Mouse (Mus musculus) midbrain, embryonic 16.5 days (tissue): ENCODE measurements around the gene Hal. TPM values are rescaled to one million over a fixed set of nuclear protein-coding genes. Genes with fewer than 3 reads are reported as not detected.

Experiments
- ATAC-seq: fragments of 200-750 bp; cut with Nextera tagmentation; 2 replicates; pipeline ENCODE4 v1.8.0; 2017; ENCODE audit warnings: moderate TSS enrichment
- H3K27ac ChIP-seq: fragments of 300-500 bp; sonication (generic); 2 replicates; pipeline ENCODE4 v1.5.1; 2014; ENCODE audit warnings: mild to moderate bottlenecking, low read length, mixed read lengths
- H3K27me3 ChIP-seq: fragments of 300-500 bp; sonication (generic); 2 replicates; pipeline ENCODE4 v1.6.1; 2014; ENCODE audit warnings: low read depth, low read length, mixed read lengths; ENCODE audit not compliant: control insufficient read depth, insufficient read depth
- H3K36me3 ChIP-seq: fragments of 300-500 bp; sonication (generic); 2 replicates; pipeline ENCODE4 v1.6.1; 2014; ENCODE audit warnings: mild to moderate bottlenecking, low read length, moderate library complexity, mixed read lengths; ENCODE audit not compliant: control insufficient read depth, insufficient read depth
- H3K4me1 ChIP-seq: fragments of 300-500 bp; sonication (generic); 2 replicates; pipeline ENCODE4 v1.6.1; 2014; ENCODE audit warnings: mild to moderate bottlenecking, low read length, mixed read lengths; ENCODE audit not compliant: control insufficient read depth, insufficient read depth
- H3K4me2 ChIP-seq: fragments of 300-500 bp; sonication (generic); 2 replicates; pipeline ENCODE4 v1.6.1; 2014; ENCODE audit warnings: mild to moderate bottlenecking, low read length, mixed read lengths
- H3K4me3 ChIP-seq: fragments of 300-500 bp; sonication (generic); 2 replicates; pipeline ENCODE4 v1.5.1; 2014; ENCODE audit warnings: low read depth, mild to moderate bottlenecking, low read length, moderate library complexity, mixed read lengths
- H3K9ac ChIP-seq: fragments of 300-500 bp; sonication (generic); 2 replicates; pipeline ENCODE4 v1.6.1; 2014; ENCODE audit warnings: low read depth, low read length, mixed read lengths
- H3K9me3 ChIP-seq: fragments of 300-500 bp; sonication (generic); replicated peaks from 2 replicates; pipeline ENCODE4 v1.6.1; 2014; ENCODE audit warnings: mild to moderate bottlenecking, low read length, mixed read lengths; ENCODE audit not compliant: control insufficient read depth, poor library complexity, severe bottlenecking
- WGBS: fragments of 180-500 bp; shearing (Covaris S2); extraction: QIAGEN DNeasy Blood & Tissue Kit; methylation state at CpG from one replicate; pipeline ENCODE4 v1.1.7; 2014; 5-methylcytosine and 5-hydroxymethylcytosine counted together
- polyA plus RNA-seq: library from polyadenylated mRNA; unstranded; fragments of >200 nt; fragmentation: Nextera tagmentation; extraction: Ambion mirVana; gene quantifications from 2 replicates; pipeline ENCODE4 v1.2.1, GENCODE M21; 2015

The Hal gene
- polyA plus RNA-seq, 1 experiment from 2014 or later = not detected

GRCm38 (mm10) chr10:93501346-93501745 is 12.8 kb downstream of the Hal start:
- no peak for ATAC-seq
- 64% methylated on average over 10 of the region's 10 CpGs for WGBS
- Histone ChIP-seq H3K4me2 (no peak overlapping the region), H3K36me3 (no peaks in the 10 kb centered on the region), H3K4me1 (no peaks in the 10 kb centered on the region), H3K27ac (no peak overlapping the region), H3K27me3 (no peaks in the 10 kb centered on the region), H3K4me3 (no peak overlapping the region), H3K9ac (no peak overlapping the region), H3K9me3 (no peaks in the 10 kb centered on the region)

- 68% methylated on average over 7 of the region's 7 CpGs for WGBS
- Histone ChIP-seq H3K36me3 (no peaks in the 10 kb centered on the region), H3K27me3 (no peaks in the 10 kb centered on the region), H3K9me3 (no peaks in the 10 kb centered on the region), H3K4me1 (peaks cover 2% of the 10 kb centered on the region; the same call in 1 of the 2 replicates), H3K4me2 (no peak overlapping the region), H3K4me3 (no peak overlapping the region), H3K27ac (no peak overlapping the region), H3K9ac (no peak overlapping the region)
- no peak for ATAC-seq
Measured at GRCm38 (mm10) chr10:93508383-93508970, 19.9 kb downstream of the Hal start.

- WGBS = 92% methylated on average over 15 of the region's 15 CpGs
- Histone ChIP-seq H3K27me3 (no peaks in the 10 kb centered on the region), H3K9ac (no peak overlapping the region)
Measured at GRCm38 (mm10) chr10:93509532-93510153, 21.1 kb downstream of the Hal start.

GRCm38 (mm10) chr10:93515419-93515818 is 26.9 kb downstream of the Hal start:
- H3K36me3 ChIP-seq = no peaks in the 10 kb centered on the region
- 38% methylated on average over 1 of the region's 1 CpGs for WGBS
- no peak overlapping the region for H3K4me3 ChIP-seq
- H3K9ac ChIP-seq = no peak overlapping the region
- no peaks in the 10 kb centered on the region for H3K4me1 ChIP-seq
- ATAC-seq = no peak
- H3K27me3 ChIP-seq = no peaks in the 10 kb centered on the region
- no peak overlapping the region for H3K27ac ChIP-seq
- no peak overlapping the region for H3K4me2 ChIP-seq
- no peaks in the 10 kb centered on the region for H3K9me3 ChIP-seq

More at GRCm38 (mm10) chr10:93509532-93510153, 21.1 kb downstream of the Hal start:
- Histone ChIP-seq H3K27ac (no peak overlapping the region), H3K9me3 (no peaks in the 10 kb centered on the region), H3K4me3 (no peak overlapping the region), H3K4me2 (no peak overlapping the region), H3K4me1 (peaks cover 2% of the 10 kb centered on the region; the same call in 1 of the 2 replicates), H3K36me3 (no peaks in the 10 kb centered on the region)
- no peak for ATAC-seq

GRCm38 (mm10) chr10:93515927-93516326 is 27.4 kb downstream of the Hal start:
- no peaks in the 10 kb centered on the region for H3K9me3 ChIP-seq
- H3K27ac ChIP-seq = no peak overlapping the region
- 87% methylated on average over 12 of the region's 12 CpGs for WGBS
- no peak overlapping the region for H3K9ac ChIP-seq
- no peaks in the 10 kb centered on the region for H3K4me1 ChIP-seq
- no peak overlapping the region for H3K4me2 ChIP-seq
- no peaks in the 10 kb centered on the region for H3K36me3 ChIP-seq
- no peak for ATAC-seq
- no peak overlapping the region for H3K4me3 ChIP-seq
- no peaks in the 10 kb centered on the region for H3K27me3 ChIP-seq

GRCm38 (mm10) chr10:93517754-93518153 is 29.2 kb downstream of the Hal start:
- Histone ChIP-seq H3K4me2 (no peak overlapping the region), H3K4me1 (no peaks in the 10 kb centered on the region), H3K4me3 (no peak overlapping the region), H3K27me3 (no peaks in the 10 kb centered on the region), H3K9ac (no peak overlapping the region), H3K9me3 (no peaks in the 10 kb centered on the region), H3K36me3 (no peaks in the 10 kb centered on the region), H3K27ac (no peak overlapping the region)
- WGBS = 70% methylated on average over 4 of the region's 4 CpGs
- no peak for ATAC-seq

- Histone ChIP-seq H3K4me1 (no peaks in the 10 kb centered on the region), H3K4me3 (no peak overlapping the region), H3K36me3 (no peaks in the 10 kb centered on the region), H3K27ac (no peak overlapping the region), H3K4me2 (no peak overlapping the region), H3K9ac (no peak overlapping the region), H3K9me3 (no peaks in the 10 kb centered on the region), H3K27me3 (no peaks in the 10 kb centered on the region)
- ATAC-seq = no peak
- 91% methylated on average over 4 of the region's 4 CpGs for WGBS
Measured at GRCm38 (mm10) chr10:93518186-93518585, 29.6 kb downstream of the Hal start.

GRCm38 (mm10) chr10:93518620-93519019 is 30.1 kb downstream of the Hal start:
- no peaks in the 10 kb centered on the region for H3K9me3 ChIP-seq
- no peak for ATAC-seq
- 88% methylated on average over 2 of the region's 2 CpGs for WGBS
- no peak overlapping the region for H3K9ac ChIP-seq
- no peaks in the 10 kb centered on the region for H3K27me3 ChIP-seq
- no peak overlapping the region for H3K4me3 ChIP-seq
- H3K4me1 ChIP-seq = no peaks in the 10 kb centered on the region
- no peak overlapping the region for H3K4me2 ChIP-seq
- H3K27ac ChIP-seq = no peak overlapping the region
- no peaks in the 10 kb centered on the region for H3K36me3 ChIP-seq

- Histone ChIP-seq H3K36me3 (no peaks in the 10 kb centered on the region), H3K4me2 (no peak overlapping the region), H3K4me1 (no peaks in the 10 kb centered on the region), H3K27me3 (no peaks in the 10 kb centered on the region), H3K9ac (no peak overlapping the region), H3K9me3 (no peaks in the 10 kb centered on the region), H3K27ac (no peak overlapping the region), H3K4me3 (no peak overlapping the region)
- WGBS = 93% methylated on average over 8 of the region's 8 CpGs
- ATAC-seq = no peak
Measured at GRCm38 (mm10) chr10:93519159-93519558, 30.6 kb downstream of the Hal start.
